Mouse (Mus musculus) testis, postnatal 14 days (tissue): ENCODE data around the gene Slc15a2.

Experiments used
- DNase-seq: peaks from one replicate; pipeline ENCODE4 v3.0.0; 2021; ENCODE audit warnings: low spot score

Gene Slc15a2

DNA sequence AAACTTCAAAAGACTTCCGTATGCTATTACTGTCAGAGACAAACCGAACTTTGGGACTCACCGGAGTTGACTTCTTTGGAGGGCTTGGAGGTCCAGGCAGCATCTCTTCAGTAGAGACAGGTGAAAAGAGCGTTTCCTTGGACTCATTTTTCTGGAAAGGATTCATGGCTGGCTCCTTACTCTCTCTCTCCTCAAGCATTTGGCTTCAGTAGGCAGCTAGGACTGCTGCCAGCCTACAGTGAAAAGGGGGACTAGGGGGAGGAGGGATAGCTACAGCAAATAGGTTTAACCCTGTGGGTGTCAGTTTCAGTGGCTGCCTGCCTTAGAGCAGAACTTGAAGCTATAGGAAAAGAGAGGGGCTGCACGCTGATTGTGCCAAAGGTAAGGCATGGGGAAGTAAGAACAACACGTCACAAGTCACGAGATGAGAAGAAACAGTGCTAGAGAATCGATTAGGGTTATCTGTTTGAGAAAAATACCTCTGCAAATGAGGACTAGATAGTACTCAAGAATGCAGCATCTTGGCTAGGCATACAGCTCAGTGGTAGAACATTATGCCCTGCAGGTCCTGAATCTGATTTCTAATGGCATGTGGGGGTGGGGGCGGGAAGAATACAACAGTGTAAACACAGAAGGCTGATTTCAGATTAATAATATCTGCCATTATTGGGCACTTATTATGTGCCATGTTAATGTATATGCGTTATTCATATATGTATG, at the start of gene Slc15a2:
Slc15a2 (minus strand) TSS at position 369 of the 720 bp plus-strand sequence.
- peak; percentile 5 for DNase-seq

GRCm38 (mm10) chr16:36828820-36829219, 44.1 kb upstream of the Slc15a2 start:
- no peak for DNase-seq

- peak; percentile 91 for DNase-seq
Measured at GRCm38 (mm10) chr16:36828054-36828786, 43.5 kb upstream of the Slc15a2 start, which contains the start of gene Iqcb1. TSS of gene Iqcb1 (plus strand) at chr16:36828385.

DNA sequence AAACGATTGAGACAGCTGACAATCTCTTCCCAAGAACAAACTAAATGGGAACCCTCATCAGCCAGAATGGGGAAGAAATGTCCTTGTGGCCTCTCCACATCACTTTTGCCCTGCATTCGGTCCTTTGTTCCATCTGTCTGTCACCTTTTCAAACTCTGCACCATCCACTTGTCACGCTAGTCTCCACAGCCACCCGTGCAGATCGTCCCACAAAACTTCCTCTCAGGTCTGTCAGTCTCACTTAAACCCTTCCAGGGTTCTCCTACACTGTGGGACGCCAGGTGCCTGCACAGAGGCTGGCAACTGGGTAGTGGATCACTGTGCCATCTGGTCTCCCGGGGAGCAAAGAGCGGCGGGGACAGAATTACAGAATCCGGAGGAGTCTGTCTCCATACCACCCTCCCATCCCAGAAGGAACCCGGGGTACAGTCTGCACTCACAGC, 42.9 kb upstream of the Slc15a2 start:
- DNase-seq: no peak

- no peak for DNase-seq
Measured at GRCm38 (mm10) chr16:36821474-36821873, 36.7 kb upstream of the Slc15a2 start.

DNA sequence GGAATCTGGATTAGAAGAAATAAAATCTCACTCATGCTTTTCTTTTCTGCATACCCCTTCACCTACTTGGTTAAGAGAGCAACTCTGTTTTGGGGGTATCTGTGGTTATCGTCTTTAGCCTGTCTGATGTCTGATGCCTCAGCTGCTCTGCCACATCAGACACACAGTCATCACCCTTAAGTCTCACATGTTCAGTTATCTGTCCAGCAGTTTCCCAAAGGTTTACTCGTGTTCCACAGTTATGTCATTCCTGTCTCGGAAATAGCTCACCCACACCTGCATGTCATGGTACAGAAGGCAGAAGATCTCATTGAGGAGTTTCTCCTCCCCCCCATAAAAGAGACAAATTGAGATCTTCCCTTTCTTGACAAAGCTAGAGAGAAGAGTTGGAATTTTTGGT, 36.0 kb upstream of the Slc15a2 start:
- DNase-seq: no peak

GRCm38 (mm10) chr16:36820016-36820415, 35.3 kb upstream of the Slc15a2 start:
- no peak for DNase-seq

DNA sequence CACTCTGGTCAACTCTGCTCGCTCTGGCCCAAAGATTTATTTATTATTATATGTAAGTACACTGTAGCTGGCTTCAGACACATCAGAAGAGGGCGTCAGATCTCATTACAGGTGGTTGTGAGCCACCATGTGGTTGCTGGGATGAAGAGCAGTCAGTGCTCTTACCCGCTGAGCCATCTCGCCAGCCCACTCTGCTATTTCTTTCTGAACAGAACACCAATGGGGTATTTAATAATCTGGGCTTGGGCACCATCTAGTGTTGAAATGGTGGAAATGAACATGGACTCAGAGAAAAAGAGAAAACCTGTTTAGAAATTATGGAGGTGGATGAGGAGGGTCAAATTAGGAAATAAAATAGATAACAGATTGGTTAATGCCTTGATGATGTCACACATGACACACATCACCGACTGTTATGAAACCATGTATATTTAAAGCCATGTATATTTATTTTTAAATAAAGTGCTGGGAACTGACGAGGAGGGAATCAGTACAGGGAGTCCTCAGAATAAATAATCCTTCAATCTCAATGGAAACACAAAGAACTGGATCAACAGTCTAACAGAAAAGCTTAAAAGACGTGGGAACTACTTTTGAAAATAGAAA, 32.7 kb upstream of the Slc15a2 start:
- DNase-seq: peak; percentile 54

DNA sequence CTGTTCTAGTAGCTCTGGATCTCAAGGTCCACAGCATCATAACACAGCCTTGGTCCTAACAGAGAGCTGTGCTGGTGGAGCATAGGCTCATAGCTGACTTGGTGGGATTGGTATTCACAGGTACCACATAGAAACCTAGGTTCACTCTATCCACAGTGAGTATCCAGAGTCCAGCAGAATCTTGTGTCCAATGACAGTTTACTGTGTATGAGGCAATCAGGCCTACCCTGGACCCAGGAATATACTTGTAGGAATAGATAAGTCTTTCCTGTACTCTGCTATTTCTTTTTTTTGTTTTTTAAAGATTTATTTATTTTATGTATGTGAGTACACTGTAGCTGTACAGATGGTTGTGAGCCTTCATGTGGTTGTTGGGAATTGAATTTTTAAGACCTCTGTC, 32.2 kb upstream of the Slc15a2 start:
- no peak for DNase-seq

- no peak for DNase-seq
Measured at GRCm38 (mm10) chr16:36813680-36814079, 28.9 kb upstream of the Slc15a2 start.

- no peak for DNase-seq
Measured at GRCm38 (mm10) chr16:36808616-36809015, 23.9 kb upstream of the Slc15a2 start.

DNA sequence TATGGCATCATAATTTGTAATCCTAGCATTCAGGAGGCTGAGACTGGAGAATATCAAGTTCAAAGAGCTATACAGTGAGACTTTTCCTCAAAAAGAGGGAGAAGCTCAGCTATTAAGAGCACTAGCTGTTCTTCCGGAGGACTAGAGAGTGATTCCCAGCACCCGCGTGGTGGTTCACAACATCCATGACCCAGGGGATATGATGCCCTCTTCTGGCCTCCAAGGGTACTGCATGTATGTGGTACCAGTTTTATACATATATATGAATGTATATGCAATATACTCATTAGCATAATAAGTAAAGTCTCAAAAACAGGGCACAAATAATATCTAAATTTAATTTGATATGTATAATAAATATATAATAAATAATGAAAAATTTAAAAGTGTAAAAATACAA, 17.6 kb upstream of the Slc15a2 start:
- DNase-seq: no peak

GRCm38 (mm10) chr16:36798334-36798733, 13.6 kb upstream of the Slc15a2 start:
- no peak for DNase-seq

DNA sequence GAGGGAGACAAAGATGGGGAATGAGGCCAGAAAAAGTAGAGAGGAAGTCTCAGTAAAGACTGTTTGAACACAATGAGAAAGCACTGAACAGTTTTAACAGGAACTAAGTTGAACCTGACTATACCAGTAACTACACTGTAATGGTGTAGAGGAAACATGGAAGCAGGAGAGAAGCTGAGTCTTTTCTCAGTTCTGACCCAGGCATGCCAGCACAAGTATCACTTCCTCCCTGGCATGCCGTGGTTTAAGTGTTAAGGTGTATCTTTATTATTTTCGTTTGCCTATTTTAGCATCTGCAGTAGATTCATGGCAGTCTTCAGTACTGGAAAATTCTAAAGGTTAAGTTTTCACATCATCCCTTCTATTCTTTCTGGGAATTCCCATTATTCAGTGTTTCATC, 10.2 kb upstream of the Slc15a2 start:
- no peak for DNase-seq

- DNase-seq: no peak
Measured at GRCm38 (mm10) chr16:36790166-36790565, 5.4 kb upstream of the Slc15a2 start.

DNA sequence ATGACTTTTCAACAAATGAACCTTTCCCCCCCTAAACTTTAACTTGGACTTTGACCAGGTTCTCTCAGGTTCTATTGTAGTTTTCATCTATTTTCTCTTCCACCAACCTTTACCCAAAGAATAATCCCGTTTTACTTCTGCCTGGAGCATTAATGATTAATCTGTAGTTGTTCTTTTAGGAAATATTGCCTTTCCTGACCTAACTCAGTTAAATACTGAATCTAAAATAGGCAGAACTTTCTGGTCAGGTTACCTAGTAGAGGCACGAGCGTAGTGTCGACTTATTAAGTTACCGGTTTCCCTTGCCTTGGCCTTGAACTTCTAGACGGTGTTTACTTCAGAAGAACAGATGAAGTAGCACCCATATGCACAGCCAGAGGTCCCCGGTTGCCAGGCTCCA, 1.7 kb upstream of the Slc15a2 start:
- no peak for DNase-seq

- no peak for DNase-seq
Measured at GRCm38 (mm10) chr16:36784146-36784545, 616 bp downstream of the Slc15a2 start.

DNA sequence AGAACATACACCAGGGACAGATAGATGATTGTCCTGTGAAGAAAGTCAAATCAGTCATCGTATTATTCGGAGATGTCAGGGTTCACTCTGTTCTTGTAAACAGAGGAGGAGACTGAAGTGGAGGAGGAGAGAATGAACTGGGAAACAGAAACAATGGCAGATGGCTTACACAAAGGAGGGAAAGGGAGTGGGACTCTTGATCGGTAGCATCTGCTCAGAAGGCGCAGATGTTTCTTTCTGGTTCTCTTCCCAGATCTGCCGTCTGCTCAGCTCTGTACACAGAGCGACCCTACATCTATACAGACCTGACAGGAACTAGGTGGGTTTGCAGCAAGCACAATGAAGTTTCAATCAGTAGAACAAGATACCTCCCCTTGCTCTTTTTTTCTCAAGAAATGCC, 9.1 kb downstream of the Slc15a2 start:
- DNase-seq: no peak

- no peak for DNase-seq
Measured at GRCm38 (mm10) chr16:36772996-36773395, 11.8 kb downstream of the Slc15a2 start.

- DNase-seq: no peak
Measured at GRCm38 (mm10) chr16:36771703-36772102, 13.1 kb downstream of the Slc15a2 start.

DNA sequence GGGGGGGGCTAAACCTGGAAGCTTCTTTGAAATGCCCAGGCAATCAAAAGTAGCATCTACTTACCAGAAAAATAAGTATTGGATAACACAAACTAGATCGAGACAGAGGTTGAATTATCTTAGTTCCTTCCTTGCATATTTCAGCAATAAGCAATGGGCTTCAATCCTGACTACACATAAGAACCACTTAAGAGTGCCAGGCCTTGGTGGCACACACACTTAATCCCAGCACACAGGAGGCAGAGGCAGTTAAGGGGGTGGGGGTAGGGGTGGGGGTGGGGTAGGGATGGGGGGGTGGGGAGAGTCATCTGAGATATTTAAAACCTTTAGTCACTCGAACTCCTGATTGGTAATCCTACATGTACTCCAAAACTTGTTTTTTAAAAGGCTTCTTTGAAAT, 13.5 kb downstream of the Slc15a2 start:
- no peak for DNase-seq

GRCm38 (mm10) chr16:36770830-36771229, 13.9 kb downstream of the Slc15a2 start:
- DNase-seq: no peak

DNA sequence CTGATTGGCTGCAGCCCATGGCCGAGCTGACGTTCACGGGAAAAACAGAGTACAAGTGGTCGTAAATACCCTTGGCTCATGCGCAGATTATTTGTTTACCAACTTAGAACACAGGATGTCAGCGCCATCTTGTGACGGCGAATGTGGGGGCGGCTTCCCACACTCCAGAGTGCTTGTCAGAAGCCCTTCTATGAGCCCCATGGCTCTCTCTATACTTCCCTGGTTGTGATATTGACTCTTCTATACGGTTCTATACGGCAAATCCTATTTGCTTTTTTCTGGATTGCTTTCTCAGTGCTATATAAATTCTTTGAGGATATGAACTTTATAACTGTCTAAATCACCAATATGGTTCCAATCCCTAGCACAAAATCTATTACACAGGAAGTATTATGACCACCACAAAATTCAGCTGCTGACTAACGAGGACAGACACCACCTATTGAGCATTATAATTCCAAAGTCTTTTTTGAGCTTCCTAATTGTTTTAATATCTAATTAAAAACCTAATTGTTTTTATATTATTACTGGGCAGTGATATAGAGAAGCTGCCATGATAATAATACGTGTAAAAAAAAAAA, 14.5 kb downstream of the Slc15a2 start:
- no peak for DNase-seq
